Mouse (Mus musculus) heart, embryonic 13.5 days (tissue): ENCODE results near the gene Hpcal1. TPM values are rescaled to one million over a fixed set of nuclear protein-coding genes. Genes with fewer than 3 reads are reported as not detected.

Experiments used
- ATAC-seq: fragments of 200-750 bp; cut with Nextera tagmentation; 2 replicates; pipeline ENCODE4 v1.8.0; 2017; ENCODE audit warnings: moderate TSS enrichment; ENCODE audit not compliant: insufficient number of reproducible peaks, low FRiP score, low TSS enrichment; ENCODE audit errors: extremely low read depth
- H3K27ac ChIP-seq: fragments of 300-500 bp; sonication (generic); replicated peaks from 2 replicates; pipeline ENCODE4 v1.5.1; 2015; ENCODE audit warnings: moderate library complexity, mild to moderate bottlenecking, inconsistent platforms
- H3K27me3 ChIP-seq: fragments of 300-500 bp; sonication (generic); replicated peaks from 2 replicates; pipeline ENCODE4 v1.6.1; 2015; ENCODE audit warnings: mild to moderate bottlenecking, inconsistent platforms
- H3K36me3 ChIP-seq: fragments of 300-500 bp; sonication (generic); 2 replicates; pipeline ENCODE4 v1.6.1; 2015; ENCODE audit warnings: mild to moderate bottlenecking, inconsistent platforms
- H3K4me1 ChIP-seq: fragments of 300-500 bp; sonication (generic); 2 replicates; pipeline ENCODE4 v1.6.1; 2015; ENCODE audit warnings: inconsistent platforms
- H3K4me2 ChIP-seq: fragments of 300-500 bp; sonication (generic); 2 replicates; pipeline ENCODE4 v1.6.1; 2015; ENCODE audit warnings: inconsistent platforms, mild to moderate bottlenecking, moderate library complexity
- H3K4me3 ChIP-seq: fragments of 300-500 bp; sonication (generic); 2 replicates; pipeline ENCODE4 v1.5.1; 2015; ENCODE audit warnings: moderate library complexity, mild to moderate bottlenecking, inconsistent platforms
- H3K9ac ChIP-seq: fragments of 300-500 bp; sonication (generic); 2 replicates; pipeline ENCODE4 v1.6.1; 2015; ENCODE audit warnings: inconsistent platforms, mild to moderate bottlenecking, moderate library complexity
- H3K9me3 ChIP-seq: fragments of 300-500 bp; sonication (generic); 2 replicates; pipeline ENCODE4 v1.6.1; 2016; ENCODE audit warnings: inconsistent platforms
- WGBS: fragments of 180-500 bp; shearing (Covaris S2); methylation state at CpG from one replicate; pipeline ENCODE4 v1.1.7; 2015; ENCODE audit warnings: mixed read lengths; 5-methylcytosine and 5-hydroxymethylcytosine counted together
- polyA plus RNA-seq: library from polyadenylated mRNA; unstranded; fragments of >200 nt; fragmentation: Nextera tagmentation; extraction: Ambion mirVana; gene quantifications from 2 replicates; pipeline ENCODE4 v1.2.1, GENCODE M21; 2015

The Hpcal1 gene
- polyA plus RNA-seq, 1 experiment from 2014 or later = 22.7 TPM

GRCm38 (mm10) chr12:17702257-17702943, 11.7 kb downstream of the Hpcal1 start:
- Histone ChIP-seq H3K4me1 (peaks cover 32% of the 10 kb centered on the region), H3K9me3 (no peaks in the 10 kb centered on the region), H3K27ac (no peak overlapping the region), H3K36me3 (no peaks in the 10 kb centered on the region), H3K27me3 (no peaks in the 10 kb centered on the region), H3K4me2 (no peak overlapping the region), H3K9ac (no peak overlapping the region), H3K4me3 (no peak overlapping the region)
- 64% methylated on average over 9 of the region's 9 CpGs for WGBS
- ATAC-seq = no peak

GRCm38 (mm10) chr12:17702944-17703335, 12.3 kb downstream of the Hpcal1 start:
- Histone ChIP-seq H3K4me2 (no peak overlapping the region), H3K27ac (no peak overlapping the region), H3K4me3 (no peak overlapping the region), H3K27me3 (no peaks in the 10 kb centered on the region), H3K4me1 (peaks cover 32% of the 10 kb centered on the region), H3K36me3 (no peaks in the 10 kb centered on the region), H3K9ac (no peak overlapping the region), H3K9me3 (no peaks in the 10 kb centered on the region)
- WGBS = 57% methylated on average over 6 of the region's 6 CpGs
- no peak for ATAC-seq

DNA sequence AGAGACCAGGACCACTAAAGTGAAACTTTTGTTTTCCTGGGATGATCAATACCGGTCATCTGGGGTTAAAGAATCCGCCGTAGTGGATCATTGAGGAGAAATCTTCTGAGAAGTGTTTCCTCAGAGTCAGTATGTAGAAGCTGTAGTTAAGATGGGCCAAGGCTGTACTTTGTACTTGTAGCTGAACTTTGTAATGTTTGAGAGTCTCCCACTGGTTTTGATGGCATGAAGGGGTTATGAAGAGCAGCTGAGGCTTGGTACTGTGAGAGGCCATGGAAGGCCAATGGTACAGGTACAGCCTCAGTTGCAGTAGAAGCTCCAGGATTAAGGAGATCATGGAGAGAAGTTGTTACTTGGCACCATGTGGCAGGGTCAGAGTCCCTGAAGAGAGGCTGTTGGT, 13.2 kb downstream of the Hpcal1 start:
- H3K27me3 ChIP-seq = no peaks in the 10 kb centered on the region
- 92% methylated on average over 3 of the region's 3 CpGs for WGBS
- no peak for ATAC-seq
- H3K4me2 ChIP-seq = no peak overlapping the region
- no peak overlapping the region for H3K4me3 ChIP-seq
- no peaks in the 10 kb centered on the region for H3K9me3 ChIP-seq
- no peaks in the 10 kb centered on the region for H3K36me3 ChIP-seq
- H3K4me1 ChIP-seq = peaks cover 32% of the 10 kb centered on the region
- H3K9ac ChIP-seq = no peak overlapping the region
- no peak overlapping the region for H3K27ac ChIP-seq

DNA sequence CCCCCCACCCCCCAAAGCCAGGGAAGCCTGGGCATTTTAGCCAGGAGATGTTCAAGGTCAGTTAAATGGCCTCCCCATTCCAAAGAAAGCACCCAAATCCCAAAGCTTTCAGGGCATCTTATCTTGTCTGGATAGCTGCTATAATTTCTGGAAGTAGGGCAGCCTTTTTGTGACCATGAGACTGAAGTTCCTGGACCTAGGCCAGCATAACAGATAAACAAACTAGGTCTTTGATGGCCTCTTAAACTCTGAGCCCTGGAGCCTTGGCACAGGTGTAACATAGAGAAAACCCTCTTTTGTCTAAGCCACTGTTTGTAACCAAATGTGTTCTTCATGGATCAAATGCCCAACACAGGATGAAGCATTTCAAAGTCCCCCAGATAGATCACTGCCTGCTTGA, 16.8 kb downstream of the Hpcal1 start:
- Histone ChIP-seq H3K4me2 (no peak overlapping the region), H3K27ac (no peak overlapping the region), H3K4me3 (no peak overlapping the region), H3K27me3 (no peaks in the 10 kb centered on the region), H3K9ac (no peak overlapping the region), H3K36me3 (no peaks in the 10 kb centered on the region), H3K4me1 (peaks cover 37% of the 10 kb centered on the region), H3K9me3 (no peaks in the 10 kb centered on the region)
- no peak for ATAC-seq

- Histone ChIP-seq H3K9ac (no peak overlapping the region), H3K27me3 (no peaks in the 10 kb centered on the region), H3K27ac (no peak overlapping the region), H3K4me2 (no peak overlapping the region), H3K4me3 (no peak overlapping the region), H3K36me3 (no peaks in the 10 kb centered on the region), H3K4me1 (peaks cover 34% of the 10 kb centered on the region), H3K9me3 (no peaks in the 10 kb centered on the region)
- ATAC-seq = no peak
- WGBS = 51% methylated on average over 4 of the region's 4 CpGs
Observed at GRCm38 (mm10) chr12:17709451-17709850, 18.8 kb downstream of the Hpcal1 start.

DNA sequence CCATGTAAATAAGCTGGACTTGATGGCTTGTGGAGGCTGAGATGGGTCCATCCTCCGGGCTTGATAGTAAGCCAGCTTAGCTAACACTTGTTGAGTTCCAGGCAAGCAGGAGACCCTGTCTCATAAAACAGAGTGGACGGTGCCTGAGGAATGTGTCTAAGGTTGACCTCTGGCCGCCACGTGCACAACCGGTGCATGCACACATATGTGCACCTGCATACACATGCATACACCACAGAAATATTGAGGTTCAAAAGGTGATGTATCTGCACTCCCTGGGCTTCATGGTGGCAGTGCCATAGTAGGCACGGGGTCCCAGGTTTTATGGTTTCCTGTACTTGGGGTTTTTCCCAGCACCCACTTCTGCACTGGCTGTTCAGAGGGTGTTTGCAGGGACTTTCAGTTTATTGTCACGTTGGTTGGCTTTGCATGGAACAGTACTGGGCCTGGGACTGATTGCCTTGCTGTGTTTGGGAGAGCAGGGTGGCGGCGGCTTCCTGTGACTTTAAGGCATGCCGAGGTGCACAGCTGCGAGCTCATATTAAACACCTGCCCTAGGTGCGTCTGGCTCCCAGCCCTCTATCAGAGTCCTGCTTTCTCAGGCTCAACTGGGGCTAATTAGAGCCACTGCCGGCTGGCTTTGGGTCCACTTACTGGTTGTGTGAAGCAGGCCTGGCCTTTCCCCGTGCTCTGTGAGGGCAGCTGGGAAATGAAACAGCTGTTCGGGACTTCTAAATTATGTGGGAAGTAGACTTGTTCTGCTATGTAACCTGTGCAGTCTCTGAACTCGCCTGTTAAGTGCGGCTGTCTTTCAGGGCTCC, 19.5 kb downstream of the Hpcal1 start:
- Histone ChIP-seq H3K9me3 (no peaks in the 10 kb centered on the region), H3K4me2 (no peak overlapping the region), H3K36me3 (no peaks in the 10 kb centered on the region), H3K27ac (no peak overlapping the region), H3K4me1 (peaks cover 34% of the 10 kb centered on the region), H3K27me3 (no peaks in the 10 kb centered on the region), H3K4me3 (no peak overlapping the region), H3K9ac (no peak overlapping the region)
- no peak for ATAC-seq
- 68% methylated on average over 17 of the region's 17 CpGs for WGBS

GRCm38 (mm10) chr12:17710747-17711092, 20.1 kb downstream of the Hpcal1 start:
- H3K4me3 ChIP-seq = no peak overlapping the region
- WGBS = 35% methylated on average over 3 of the region's 3 CpGs
- H3K4me2 ChIP-seq = no peak overlapping the region
- no peaks in the 10 kb centered on the region for H3K27me3 ChIP-seq
- no peak overlapping the region for H3K9ac ChIP-seq
- no peak overlapping the region for H3K27ac ChIP-seq
- ATAC-seq = no peak
- H3K9me3 ChIP-seq = no peaks in the 10 kb centered on the region
- H3K4me1 ChIP-seq = peaks cover 34% of the 10 kb centered on the region
- no peaks in the 10 kb centered on the region for H3K36me3 ChIP-seq

GRCm38 (mm10) chr12:17711731-17712388, 21.2 kb downstream of the Hpcal1 start:
- Histone ChIP-seq H3K4me3 (no peak overlapping the region), H3K4me2 (no peak overlapping the region), H3K36me3 (no peaks in the 10 kb centered on the region), H3K4me1 (peaks cover 34% of the 10 kb centered on the region), H3K27ac (no peak overlapping the region), H3K9me3 (no peaks in the 10 kb centered on the region), H3K27me3 (no peaks in the 10 kb centered on the region), H3K9ac (peak overlapping the region; percentile 14; the same call in 1 of the 2 replicates)
- no peak for ATAC-seq
- 56% methylated on average over 6 of the region's 6 CpGs for WGBS

DNA sequence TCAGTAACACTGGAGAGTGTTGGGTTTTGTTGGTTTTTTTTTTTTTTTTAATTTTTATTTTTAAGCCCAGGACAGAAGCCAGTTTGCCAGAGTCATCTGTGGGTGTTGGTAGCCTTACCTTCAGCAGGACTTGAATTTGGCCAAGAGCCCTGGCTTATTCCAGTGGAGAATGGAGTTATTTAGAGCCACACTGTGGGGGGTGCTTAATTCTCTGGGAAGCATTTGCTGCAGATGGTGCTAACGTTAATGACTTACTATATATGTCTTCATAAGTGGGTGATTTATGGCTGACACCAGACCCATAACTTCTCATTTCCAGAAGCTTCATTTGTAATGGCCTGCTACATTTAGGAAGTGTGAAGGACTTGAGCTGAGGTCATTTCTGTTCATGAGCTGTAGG, 21.9 kb downstream of the Hpcal1 start:
- Histone ChIP-seq H3K9ac (no peak overlapping the region), H3K4me2 (no peak overlapping the region), H3K9me3 (no peaks in the 10 kb centered on the region), H3K4me3 (no peak overlapping the region), H3K27me3 (no peaks in the 10 kb centered on the region), H3K4me1 (peaks cover 34% of the 10 kb centered on the region), H3K36me3 (no peaks in the 10 kb centered on the region), H3K27ac (no peak overlapping the region)
- no peak for ATAC-seq
- 41% methylated on average over 1 of the region's 1 CpGs for WGBS

- 88% methylated on average over 4 of the region's 4 CpGs for WGBS
- H3K4me2 ChIP-seq = no peak overlapping the region
Observed at GRCm38 (mm10) chr12:17715720-17716478, 25.2 kb downstream of the Hpcal1 start.

GRCm38 (mm10) chr12:17717257-17717656, 26.6 kb downstream of the Hpcal1 start:
- Histone ChIP-seq H3K36me3 (no peaks in the 10 kb centered on the region), H3K9ac (no peak overlapping the region), H3K27me3 (no peaks in the 10 kb centered on the region), H3K4me2 (no peak overlapping the region), H3K4me3 (no peak overlapping the region), H3K9me3 (no peaks in the 10 kb centered on the region), H3K27ac (no peak overlapping the region), H3K4me1 (peaks cover 18% of the 10 kb centered on the region)
- no peak for ATAC-seq
- WGBS = 68% methylated on average over 1 of the region's 1 CpGs

More at GRCm38 (mm10) chr12:17715720-17716478, 25.2 kb downstream of the Hpcal1 start:
- Histone ChIP-seq H3K9me3 (no peaks in the 10 kb centered on the region), H3K27me3 (no peaks in the 10 kb centered on the region), H3K4me3 (no peak overlapping the region), H3K36me3 (no peaks in the 10 kb centered on the region), H3K4me1 (peaks cover 26% of the 10 kb centered on the region), H3K27ac (no peak overlapping the region), H3K9ac (no peak overlapping the region)
- ATAC-seq = no peak
